Mouse (Mus musculus) myocyte (in vitro differentiated cells): ENCODE data around the gene Ephx1.

ENCODE experiments used
- MAX ChIP-seq: IDR thresholded peaks from one replicate; pipeline ENCODE4 v1.6.1; 2011; ENCODE audit warnings: low read depth, mild to moderate bottlenecking, control low read depth
- MYOD1 ChIP-seq, 3 experiments: IDR thresholded peaks; one replicate each; pipeline ENCODE4 v1.6.1; 2011; ENCODE audit warnings: control low read depth in 2 of 3, low read depth in 2 of 3, mild to moderate bottlenecking in 2 of 3, moderate library complexity in 1 of 3; ENCODE audit not compliant: insufficient read length in 2 of 3, control insufficient read depth in 1 of 3
- POLR2A ChIP-seq: IDR thresholded peaks from one replicate; pipeline ENCODE4 v1.6.1; 2011; ENCODE audit warnings: low read depth, mild to moderate bottlenecking, control low read depth, moderate library complexity; ENCODE audit not compliant: insufficient read length
- POLR2AphosphoS2 ChIP-seq: IDR thresholded peaks from one replicate; pipeline ENCODE4 v1.6.1; 2011; ENCODE audit warnings: low read depth, control low read depth; ENCODE audit not compliant: insufficient read length
- REST ChIP-seq: IDR thresholded peaks from one replicate; pipeline ENCODE4 v1.6.1; 2011; ENCODE audit warnings: mild to moderate bottlenecking, control low read depth, moderate library complexity; ENCODE audit not compliant: insufficient read depth, insufficient read length

GRCm38 (mm10) chr1:180933659-180934058 lies 87.0 kb downstream of the Ephx1 start:
- no peak for TF ChIP-seq POLR2A
- no peak for TF ChIP-seq MAX
- no peak for TF ChIP-seq MYOD1 (IDR thresholded peaks at IDR 0.05; ENCODE audit: control insufficient read depth in 1 of 3, insufficient read length in 2 of 3, low read depth in 2 of 3)
- no peak for TF ChIP-seq REST
- TF ChIP-seq POLR2AphosphoS2 = no peak
